10 mouse cellular contexts compared by ENCODE assay signal in genomic region chr9:33000691-33001164, GRCm38 (mm10).
DNase-seq lines count a peak whose midpoint lies in the region; ATAC-seq and TF ChIP-seq lines count a peak whose summit lies in the region.
"Had no signal": no experiment of that assay in that cellular context is flagged by ENCODE, and none has a peak within 500 bp of the region (broad histone marks: within the 10 kb centered on the region; RNA-seq: fewer than 3 reads in every experiment).

No protein-coding gene starts in this region.

- peak overlapping the region; percentile 17; the same call in 1 of the 2 replicates for H3K4me2 ChIP-seq in lung, embryonic 15.5 days
- H3K4me2 ChIP-seq in stomach, embryonic 15.5 days, result peak overlapping the region; percentile 28
- no peak overlapping the region for H3K4me2 ChIP-seq in midbrain, postnatal 0 days (ENCODE audit: low read depth, low read length, poor library complexity, severe bottlenecking)
- H3K4me2 ChIP-seq: hindbrain, embryonic 15.5 days; midbrain, embryonic 13.5 days had no signal

- TF ChIP-seq CTCF in lung, adult 2 months (IDR thresholded peaks at IDR 0.05; ENCODE audit: insufficient read depth, low read length), result no peak
- no peak for TF ChIP-seq CTCF in midbrain, postnatal 0 days (IDR thresholded peaks at IDR 0.05)

- 25% methylated on average over 7 of the region's 7 CpGs for WGBS in lung, embryonic 15.5 days
- 33% methylated on average over 7 of the region's 7 CpGs for WGBS in lung, adult 2 months
- 28% methylated on average over 7 of the region's 7 CpGs for WGBS in stomach, embryonic 15.5 days
- WGBS in midbrain, postnatal 0 days, result 48% methylated on average over 7 of the region's 7 CpGs

- no peak for DNase-seq in lung, adult 2 months
- DNase-seq in heart, adult 11 months, result peak; percentile 95
- peak; percentile 8 for DNase-seq in kidney, adult 9 months
- no peak for DNase-seq in right cerebral cortex, postnatal 36 days (ENCODE audit: low spot score in 2 of 2)
- DNase-seq in midbrain, postnatal 0 days (ENCODE audit: low spot score), result no peak

- peaks cover 11% of the 10 kb centered on the region; the same call in 1 of the 2 replicates for H3K4me1 ChIP-seq in lung, embryonic 15.5 days
- peaks cover 5% of the 10 kb centered on the region; the same call in 1 of the 2 replicates for H3K4me1 ChIP-seq in lung, adult 2 months (ENCODE audit: control insufficient read depth, insufficient read depth, low read length)
- no peaks in the 10 kb centered on the region for H3K4me1 ChIP-seq in stomach, embryonic 15.5 days
- no peaks in the 10 kb centered on the region for H3K4me1 ChIP-seq in midbrain, postnatal 0 days (ENCODE audit: insufficient read depth, low read length)
- H3K4me1 ChIP-seq: hindbrain, embryonic 15.5 days had no signal

- H3K9ac ChIP-seq in lung, embryonic 15.5 days, result no peak overlapping the region
- no peak overlapping the region for H3K9ac ChIP-seq in stomach, embryonic 15.5 days
- no peak overlapping the region for H3K9ac ChIP-seq in midbrain, postnatal 0 days (replicated peaks; ENCODE audit: low read length, poor library complexity, severe bottlenecking)
- H3K9ac ChIP-seq: hindbrain, embryonic 15.5 days; midbrain, embryonic 13.5 days had no signal

- TF ChIP-seq POLR2A in lung, adult 2 months (IDR thresholded peaks at IDR 0.05; ENCODE audit: borderline replicate concordance, extremely low read depth, low read depth, low read length), result no peak

- no peak overlapping the region for H3K27ac ChIP-seq in lung, embryonic 15.5 days
- H3K27ac ChIP-seq in stomach, embryonic 15.5 days, result no peak overlapping the region
- no peak overlapping the region for H3K27ac ChIP-seq in midbrain, postnatal 0 days (ENCODE audit: low read depth, low read length)
- H3K27ac ChIP-seq: hindbrain, embryonic 15.5 days; midbrain, embryonic 13.5 days had no signal

- no peaks in the 10 kb centered on the region for H3K36me3 ChIP-seq in lung, embryonic 15.5 days
- H3K36me3 ChIP-seq in stomach, embryonic 15.5 days, result no peaks in the 10 kb centered on the region
- H3K36me3 ChIP-seq in midbrain, postnatal 0 days (ENCODE audit: insufficient read depth, low read length), result no peaks in the 10 kb centered on the region
- H3K36me3 ChIP-seq: hindbrain, embryonic 15.5 days; midbrain, embryonic 13.5 days had no signal

- no peak for ATAC-seq in lung, embryonic 15.5 days (ENCODE audit: borderline replicate concordance, extremely low read depth, low FRiP score, low TSS enrichment)
- ATAC-seq in stomach, embryonic 15.5 days (ENCODE audit: insufficient read depth, low FRiP score, low read depth), result peak; percentile 43
- ATAC-seq in megakaryocyte, adult 5-6 weeks (ENCODE audit: poor library complexity, severe bottlenecking), result no peak
- no peak for ATAC-seq in midbrain, postnatal 0 days (ENCODE audit: low FRiP score)
- ATAC-seq: midbrain, embryonic 13.5 days had no signal

- H3K27me3 ChIP-seq in lung, embryonic 15.5 days, result no peaks in the 10 kb centered on the region
- no peaks in the 10 kb centered on the region for H3K27me3 ChIP-seq in stomach, embryonic 15.5 days (replicated peaks)
- no peaks in the 10 kb centered on the region for H3K27me3 ChIP-seq in midbrain, postnatal 0 days (ENCODE audit: insufficient read depth, low read length)
- H3K27me3 ChIP-seq: hindbrain, embryonic 15.5 days; midbrain, embryonic 13.5 days had no signal

- H3K9me3 ChIP-seq in lung, embryonic 15.5 days, result no peaks in the 10 kb centered on the region
- no peaks in the 10 kb centered on the region for H3K9me3 ChIP-seq in stomach, embryonic 15.5 days
- H3K9me3 ChIP-seq in midbrain, postnatal 0 days (ENCODE audit: low read length), result no peaks in the 10 kb centered on the region
- H3K9me3 ChIP-seq: hindbrain, embryonic 15.5 days had no signal

- no peak overlapping the region for H3K4me3 ChIP-seq in lung, embryonic 15.5 days
- H3K4me3 ChIP-seq in lung, adult 2 months (replicated peaks; ENCODE audit: extremely low read depth, low read depth, low read length), result no peak overlapping the region
- no peak overlapping the region for H3K4me3 ChIP-seq in stomach, embryonic 15.5 days (replicated peaks)
- H3K4me3 ChIP-seq in midbrain, postnatal 0 days (ENCODE audit: low read depth, low read length), result no peak overlapping the region
- H3K4me3 ChIP-seq: hindbrain, embryonic 15.5 days; midbrain, embryonic 13.5 days had no signal

Comparison
In these comparisons a context has a peak if more than half of its experiments do, and no peak if none do; other contexts are left out.
1. DNase-seq: peak in heart, adult 11 months (single experiment) and kidney, adult 9 months (single experiment); none in lung, adult 2 months (single experiment), right cerebral cortex, postnatal 36 days (0 of 2) and midbrain, postnatal 0 days (single experiment).